Mouse (Mus musculus) heart, adult 9 months (tissue): Measurements from ENCODE around the gene Gngt1.

Experiments used
- DNase-seq, 2 experiments: peaks; one replicate each; pipeline ENCODE4 v3.0.0; 2022; ENCODE audit warnings: low spot score in 2 of 2

Gene Gngt1

GRCm38 (mm10) chr6:3993492-3993891 is at the start of gene Gngt1:
TSS of gene Gngt1 (plus strand) at chr6:3993792.
- no peak for DNase-seq

GRCm38 (mm10) chr6:3954969-3955368 is 38.6 kb upstream of the Gngt1 start:
- DNase-seq: no peak

- DNase-seq: peak; percentile 31 to 32
Measured at GRCm38 (mm10) chr6:3967676-3968626, 25.6 kb upstream of the Gngt1 start.

GRCm38 (mm10) chr6:3973679-3974078 is 19.9 kb upstream of the Gngt1 start:
- DNase-seq: no peak

GRCm38 (mm10) chr6:3982661-3983284 is 10.8 kb upstream of the Gngt1 start:
- DNase-seq: no peak

- no peak for DNase-seq
Measured at GRCm38 (mm10) chr6:3988750-3989149, 4.8 kb upstream of the Gngt1 start, which contains the start of gene Tfpi2. TSS of gene Tfpi2 (minus strand) at chr6:3988919.

GRCm38 (mm10) chr6:3998089-3998488 is 4.5 kb downstream of the Gngt1 start:
- no peak for DNase-seq

GRCm38 (mm10) chr6:3999296-3999695 is 5.7 kb downstream of the Gngt1 start:
- DNase-seq: no peak

GRCm38 (mm10) chr6:4000716-4001115 is 7.1 kb downstream of the Gngt1 start:
- no peak for DNase-seq

GRCm38 (mm10) chr6:4003445-4003844 is 9.9 kb downstream of the Gngt1 start:
- peak; percentile 52 to 62 for DNase-seq

GRCm38 (mm10) chr6:4003890-4004306 is 10.3 kb downstream of the Gngt1 start, which contains the start of gene Gng11:
TSS of gene Gng11 (plus strand) at chr6:4003904.
- DNase-seq: peak; percentile 90 to 93

- no peak for DNase-seq
Measured at GRCm38 (mm10) chr6:4004808-4005207, 11.2 kb downstream of the Gngt1 start.

GRCm38 (mm10) chr6:4008501-4009040 is 15.0 kb downstream of the Gngt1 start:
- peak; percentile 54 to 61 for DNase-seq

- DNase-seq: peak; percentile 65 to 88
Measured at GRCm38 (mm10) chr6:4009548-4009947, 16.0 kb downstream of the Gngt1 start.

GRCm38 (mm10) chr6:4022645-4023044 is 29.1 kb downstream of the Gngt1 start:
- no peak for DNase-seq

GRCm38 (mm10) chr6:4026367-4026766 is 32.8 kb downstream of the Gngt1 start:
- DNase-seq: peak in 1 of 2 experiments; percentile 7

- no peak for DNase-seq
Measured at GRCm38 (mm10) chr6:4030956-4031355, 37.4 kb downstream of the Gngt1 start.

GRCm38 (mm10) chr6:4041821-4042220 is 48.2 kb downstream of the Gngt1 start:
- DNase-seq: no peak
